Mouse (Mus musculus) left cerebral cortex, adult 8-10 months (tissue): ENCODE measurements around the gene Ppt2. TPM values are rescaled to one million over a fixed set of nuclear protein-coding genes. Genes with fewer than 3 reads are reported as not detected.

Source experiments
- DNase-seq, 2 experiments: peaks; one replicate each; pipeline ENCODE4 v3.0.0; 2022; ENCODE audit warnings: low spot score in 2 of 2
- total RNA-seq, 4 experiments: library from RNA; stranded (reverse); gene quantifications; 2 replicates each; pipeline ENCODE4 v1.2.4; 2022

Gene Ppt2
- total RNA-seq, 4 experiments from 2014 or later: 38.1 to 48.6 (median 45.4) TPM

- no peak for DNase-seq
Measured at GRCm38 (mm10) chr17:34607997-34608396, 20.3 kb downstream of the Ppt2 start.

- no peak for DNase-seq
Measured at GRCm38 (mm10) chr17:34606186-34607039, 21.9 kb downstream of the Ppt2 start.

- DNase-seq: peak; percentile 94 to 97
Measured at GRCm38 (mm10) chr17:34605609-34606008, 22.7 kb downstream of the Ppt2 start.

GRCm38 (mm10) chr17:34604511-34605237 lies 23.6 kb downstream of the Ppt2 start:
- no peak for DNase-seq

- peak; percentile 92 to 99 for DNase-seq
Measured at GRCm38 (mm10) chr17:34604061-34604508, 24.2 kb downstream of the Ppt2 start, which contains the start of gene Agpat1. Gene Agpat1 (plus strand): TSS chr17:34604262.

- DNase-seq: peak; percentile 96 to 100
Measured at GRCm38 (mm10) chr17:34603375-34604060, 24.8 kb downstream of the Ppt2 start, which contains the start of gene Rnf5. Gene Rnf5 (minus strand): TSS chr17:34603690.

- DNase-seq: no peak
Measured at GRCm38 (mm10) chr17:34601796-34602195, 26.5 kb downstream of the Ppt2 start.

- no peak for DNase-seq
Measured at GRCm38 (mm10) chr17:34599891-34600290, 28.4 kb downstream of the Ppt2 start.

- no peak for DNase-seq
Measured at GRCm38 (mm10) chr17:34597566-34598095, 30.7 kb downstream of the Ppt2 start, which contains the start of gene Ager. Gene Ager (plus strand): TSS chr17:34597862.

GRCm38 (mm10) chr17:34596098-34596497 lies 32.2 kb downstream of the Ppt2 start:
- DNase-seq: no peak

GRCm38 (mm10) chr17:34593752-34594525 lies 34.4 kb downstream of the Ppt2 start:
- peak in 1 of 2 experiments; percentile 27 for DNase-seq

GRCm38 (mm10) chr17:34592581-34593549 lies 35.4 kb downstream of the Ppt2 start:
- peak in 1 of 2 experiments; percentile 43 for DNase-seq

GRCm38 (mm10) chr17:34591994-34592375 lies 36.3 kb downstream of the Ppt2 start:
- DNase-seq: peak in 1 of 2 experiments; percentile 39

- DNase-seq: no peak
Measured at GRCm38 (mm10) chr17:34591029-34591993, 37.0 kb downstream of the Ppt2 start, which contains the start of gene Pbx2. Gene Pbx2 (plus strand): TSS chr17:34591266.

GRCm38 (mm10) chr17:34590154-34590987 lies 37.9 kb downstream of the Ppt2 start:
- DNase-seq: no peak

GRCm38 (mm10) chr17:34589681-34590101 lies 38.6 kb downstream of the Ppt2 start, which contains the start of gene Gpsm3:
Gene Gpsm3 (plus strand): TSS chr17:34589806.
- DNase-seq: no peak

- no peak for DNase-seq
Measured at GRCm38 (mm10) chr17:34589206-34589605, 39.1 kb downstream of the Ppt2 start.
